Mouse (Mus musculus): Measurements from ENCODE around the gene Atp5h. TPM values are rescaled to one million over a fixed set of nuclear protein-coding genes. Genes with fewer than 3 reads are reported as not detected.
A peak's percentile ranks its signal among the peaks of the same experiment; 100 is the strongest.

Gene Atp5h
- polyA plus RNA-seq, 1 experiment from 2014 or later = 942 TPM

DNA sequence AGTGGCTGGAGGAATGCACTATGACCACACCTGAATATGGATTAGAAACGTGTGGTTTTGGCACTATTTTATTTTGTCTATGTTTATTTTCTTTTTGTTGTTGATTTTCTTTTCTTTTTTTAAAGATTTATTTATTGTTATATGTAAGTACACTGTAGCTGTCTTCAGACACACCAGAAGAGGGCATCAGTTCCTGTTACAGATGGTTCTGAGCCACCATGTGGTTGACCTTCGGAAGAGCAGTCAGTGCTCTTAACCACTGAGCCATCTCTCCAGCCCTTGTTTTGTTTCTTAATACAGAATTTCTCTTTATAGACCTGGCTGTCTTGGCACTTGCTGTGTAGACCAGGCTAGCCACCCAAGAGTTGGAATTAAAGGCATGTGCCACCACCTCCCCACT lies 47.0 kb downstream of the Atp5h start:
- no peak overlapping the region for H3K27ac ChIP-seq
- no peaks in the 10 kb centered on the region for H3K36me3 ChIP-seq
- H3K4me3 ChIP-seq = no peak overlapping the region
- no peak overlapping the region for H3K9ac ChIP-seq
- WGBS = 46% methylated on average over 2 of the region's 2 CpGs
- peaks cover 9% of the 10 kb centered on the region for H3K4me1 ChIP-seq
- ATAC-seq (ENCODE audit: low FRiP score, low read depth) = no peak
- no peak overlapping the region for H3K4me2 ChIP-seq (replicated peaks)
- H3K27me3 ChIP-seq = peaks cover 84% of the 10 kb centered on the region
- H3K9me3 ChIP-seq = no peaks in the 10 kb centered on the region

DNA sequence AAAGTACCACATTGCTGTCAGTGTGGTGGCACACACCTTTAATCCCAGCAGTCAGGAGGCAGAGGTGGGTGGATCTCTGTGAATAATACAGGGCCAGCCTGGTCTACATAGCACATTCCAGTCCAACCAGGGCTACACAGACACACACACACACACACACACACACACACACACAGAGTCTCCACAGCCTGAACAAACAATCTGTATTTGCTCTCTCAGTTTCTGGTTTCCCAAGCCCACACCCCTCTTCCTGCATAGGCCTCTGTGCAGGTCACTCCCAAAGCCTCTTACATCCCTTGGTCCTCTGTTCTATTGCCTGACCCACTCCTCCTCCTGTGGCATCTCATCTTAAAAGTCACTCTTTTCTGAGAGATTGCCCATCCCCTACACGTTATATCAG lies 47.7 kb downstream of the Atp5h start:
- 59% methylated on average over 1 of the region's 1 CpGs for WGBS
- H3K9me3 ChIP-seq = no peaks in the 10 kb centered on the region
- no peak overlapping the region for H3K4me2 ChIP-seq (replicated peaks)
- no peak overlapping the region for H3K27ac ChIP-seq
- H3K27me3 ChIP-seq = peaks cover 91% of the 10 kb centered on the region
- no peaks in the 10 kb centered on the region for H3K36me3 ChIP-seq
- H3K4me1 ChIP-seq = peaks cover 16% of the 10 kb centered on the region
- H3K9ac ChIP-seq = no peak overlapping the region
- ATAC-seq (ENCODE audit: low FRiP score, low read depth) = no peak
- H3K4me3 ChIP-seq = no peak overlapping the region

DNA sequence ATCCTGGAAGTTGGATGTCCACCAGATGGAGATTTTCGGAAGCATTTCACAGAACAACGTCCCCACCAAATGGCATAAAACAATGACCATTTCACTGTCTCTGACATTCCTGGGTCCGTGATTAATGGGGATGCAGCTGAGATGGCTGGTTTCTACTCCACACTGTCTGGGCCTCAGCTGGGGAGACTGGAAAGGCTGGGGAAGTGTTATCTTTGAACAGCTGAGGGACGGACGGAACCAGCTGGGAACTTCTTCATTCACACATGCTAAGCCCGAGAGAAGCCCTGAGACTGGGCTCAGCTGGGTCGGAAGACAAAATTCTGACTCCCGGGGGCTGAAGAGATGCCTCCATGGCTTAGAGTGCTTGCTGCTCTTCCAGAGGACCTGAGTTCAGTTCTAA lies 48.4 kb downstream of the Atp5h start:
- no peak overlapping the region for H3K4me2 ChIP-seq (replicated peaks)
- H3K9me3 ChIP-seq = no peaks in the 10 kb centered on the region
- H3K9ac ChIP-seq = no peak overlapping the region
- no peaks in the 10 kb centered on the region for H3K36me3 ChIP-seq
- 59% methylated on average over 8 of the region's 8 CpGs for WGBS
- peaks cover 19% of the 10 kb centered on the region for H3K4me1 ChIP-seq
- no peak overlapping the region for H3K27ac ChIP-seq
- peaks cover 98% of the 10 kb centered on the region for H3K27me3 ChIP-seq
- no peak overlapping the region for H3K4me3 ChIP-seq
- no peak for ATAC-seq (ENCODE audit: low FRiP score, low read depth)

DNA sequence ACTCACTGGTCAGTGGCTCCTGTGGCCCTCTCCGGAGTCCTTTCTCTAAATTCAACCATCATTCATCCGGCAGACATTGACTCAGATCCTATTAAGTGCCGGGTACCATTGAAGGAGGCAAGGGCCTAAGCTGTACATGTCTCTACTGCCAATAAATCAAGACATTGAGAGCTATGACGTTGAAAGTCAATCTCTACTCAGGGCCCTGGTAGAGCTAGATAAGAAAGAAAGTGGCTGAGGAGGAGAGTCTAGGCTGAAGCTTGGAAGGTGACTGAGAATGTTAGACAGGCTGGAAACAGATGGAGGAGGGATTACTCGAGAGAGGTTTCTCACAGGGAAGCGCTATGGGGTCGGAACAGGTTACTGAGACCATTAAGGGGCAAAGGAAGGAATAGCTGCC lies 49.4 kb downstream of the Atp5h start:
- H3K27me3 ChIP-seq = peaks cover 98% of the 10 kb centered on the region
- no peaks in the 10 kb centered on the region for H3K9me3 ChIP-seq
- no peak overlapping the region for H3K27ac ChIP-seq
- H3K4me1 ChIP-seq = peaks cover 19% of the 10 kb centered on the region
- H3K36me3 ChIP-seq = no peaks in the 10 kb centered on the region
- no peak overlapping the region for H3K4me3 ChIP-seq
- WGBS = 49% methylated on average over 7 of the region's 7 CpGs
- no peak for ATAC-seq (ENCODE audit: low FRiP score, low read depth)
- no peak overlapping the region for H3K9ac ChIP-seq
- no peak overlapping the region for H3K4me2 ChIP-seq (replicated peaks)

DNA sequence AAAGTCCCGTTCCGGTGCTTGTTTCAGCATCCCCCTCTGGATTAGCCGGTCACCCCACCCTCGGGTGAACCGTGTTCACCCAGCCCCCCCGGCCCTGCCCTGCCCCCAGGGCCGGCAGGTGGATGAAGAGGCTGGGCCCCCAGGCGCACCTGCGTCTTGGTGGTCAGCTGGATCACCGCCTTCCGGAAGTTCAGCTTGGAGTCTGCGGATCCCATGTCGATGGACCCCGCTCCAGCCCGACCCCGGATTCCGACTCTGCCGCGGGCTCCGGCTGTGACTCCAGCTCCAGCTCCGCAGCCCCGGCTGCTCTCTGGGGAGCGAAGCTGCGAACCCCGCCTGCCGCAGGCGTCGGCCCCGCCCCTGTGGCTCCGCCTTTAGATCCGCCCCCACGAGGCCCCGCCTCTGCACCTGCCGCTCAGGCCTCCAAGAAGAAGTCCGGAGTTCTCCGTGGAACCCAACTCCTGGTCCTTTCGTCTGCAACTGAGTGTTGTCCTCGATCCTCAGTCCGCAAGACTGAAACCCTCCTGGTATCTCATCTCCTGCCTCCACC lies 52.3 kb downstream of the Atp5h start, which contains the start of gene Hid1:
Hid1 (minus strand) TSS at position 362 of the 550 bp plus-strand sequence.
- peaks cover 87% of the 10 kb centered on the region for H3K27me3 ChIP-seq

DNA sequence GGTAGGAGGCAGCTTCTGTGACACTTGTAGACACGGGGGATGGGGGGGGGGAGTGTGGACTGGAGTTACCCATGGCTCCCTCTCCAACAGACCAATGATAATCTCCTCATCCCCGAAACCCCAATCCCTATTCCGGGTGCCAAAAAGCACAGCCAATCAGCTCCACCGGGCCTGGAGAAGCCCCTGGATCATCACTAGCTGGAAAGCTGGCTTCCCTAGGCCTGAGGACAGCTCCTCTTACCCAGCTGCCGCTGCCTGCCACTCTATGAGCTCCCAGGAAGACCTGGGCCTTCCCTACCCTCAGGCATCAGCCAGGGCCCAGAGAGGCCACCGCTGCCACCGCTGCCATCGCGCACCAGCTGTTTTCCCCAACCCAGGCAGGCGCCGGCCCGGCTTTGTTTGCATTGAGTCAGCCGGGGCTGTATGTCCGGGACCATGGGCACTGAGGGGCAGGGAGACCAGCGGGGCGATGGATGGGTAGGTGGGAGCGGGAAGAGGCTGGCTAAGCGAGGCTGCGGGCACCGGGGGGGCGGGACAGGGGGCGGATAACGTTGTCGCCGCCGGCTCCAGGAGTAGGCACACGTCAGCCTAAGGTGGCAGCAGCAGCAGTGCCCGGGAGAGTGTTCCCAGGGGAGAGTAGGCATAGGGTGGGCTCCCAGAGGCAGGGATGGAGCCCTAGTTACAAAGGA lies 52.9 kb downstream of the Atp5h start:
- Histone ChIP-seq H3K36me3 (no peaks in the 10 kb centered on the region), H3K27me3 (peaks cover 81% of the 10 kb centered on the region), H3K9ac (peak overlapping the region; percentile 58), H3K27ac (no peak overlapping the region), H3K4me2 (replicated peaks) (peak overlapping the region; percentile 80), H3K4me1 (peaks cover 11% of the 10 kb centered on the region), H3K4me3 (peak overlapping the region; percentile 46), H3K9me3 (no peaks in the 10 kb centered on the region)
- WGBS = 2% methylated on average over 26 of the region's 28 CpGs
- ATAC-seq (ENCODE audit: low FRiP score, low read depth) = no peak

More for the DNA sequence above, 52.3 kb downstream of the Atp5h start, which contains the start of gene Hid1:
- H3K9me3 ChIP-seq = no peaks in the 10 kb centered on the region
- H3K9ac ChIP-seq = peak within 1 kb of the TSS; percentile 58
- H3K4me2 ChIP-seq (replicated peaks) = peak within 1 kb of the TSS; percentile 80
- no peak for ATAC-seq (ENCODE audit: low FRiP score, low read depth)
- peak within 1 kb of the TSS; percentile 46 for H3K4me3 ChIP-seq
- no peak within 1 kb of the TSS for H3K27ac ChIP-seq
- no peaks in the 10 kb centered on the region for H3K36me3 ChIP-seq
- H3K4me1 ChIP-seq = peaks cover 11% of the 10 kb centered on the region
- WGBS = under 1% methylated on average over 38 of the region's 39 CpGs

- 32% methylated on average over 7 of the region's 7 CpGs for WGBS
- H3K9ac ChIP-seq = no peak overlapping the region
- no peak overlapping the region for H3K27ac ChIP-seq
- peaks cover 78% of the 10 kb centered on the region for H3K27me3 ChIP-seq
- H3K4me3 ChIP-seq = 0 out of 2 replicates have a peak overlapping the region, but pooled peaks have one; percentile 46
- peaks cover 11% of the 10 kb centered on the region for H3K4me1 ChIP-seq
- no peaks in the 10 kb centered on the region for H3K9me3 ChIP-seq
- no peaks in the 10 kb centered on the region for H3K36me3 ChIP-seq
- H3K4me2 ChIP-seq (replicated peaks) = no peak overlapping the region
- no peak for ATAC-seq (ENCODE audit: low FRiP score, low read depth)
These were observed 53.6 kb downstream of the Atp5h start for GRCm38 (mm10) chr11:115366039-115366705.

Small RNA genes lying within 50 kb of the gene (microRNA-seq; reads per million reads assigned to microRNA genes)
- 0.87 reads per million for gene Mir3968

Other genes starting within 250 kb of the Atp5h start
- 10.9 and 11.4 TPM in 2 replicates for gene Tmem104, start 232.5 kb downstream of the Atp5h start, polyA plus RNA-seq (2015; fragmentation: Nextera tagmentation; extraction: Ambion mirVana)
- gene Nat9, start 232.1 kb downstream of the Atp5h start, polyA plus RNA-seq (2015; fragmentation: Nextera tagmentation; extraction: Ambion mirVana) = 25.7 and 26.2 TPM in 2 replicates
- 0.05 and 0.09 TPM in 2 replicates for gene Grin2c, start 152.7 kb downstream of the Atp5h start, polyA plus RNA-seq (2015; fragmentation: Nextera tagmentation; extraction: Ambion mirVana)
- gene Fdxr, start 142.9 kb downstream of the Atp5h start, polyA plus RNA-seq (2015; fragmentation: Nextera tagmentation; extraction: Ambion mirVana) = 15.3 and 16.0 TPM in 2 replicates
- 0.09 and 0.15 TPM in 2 replicates for gene Fads6, start 122.3 kb downstream of the Atp5h start, polyA plus RNA-seq (2015; fragmentation: Nextera tagmentation; extraction: Ambion mirVana)
- 0.11 TPM in 1 of 2 replicates, not detected in the other for gene Otop2, start 112.8 kb downstream of the Atp5h start, polyA plus RNA-seq (2015; fragmentation: Nextera tagmentation; extraction: Ambion mirVana)
- not detected in 2 replicates for gene Ush1g, start 97.9 kb downstream of the Atp5h start, polyA plus RNA-seq (2015; fragmentation: Nextera tagmentation; extraction: Ambion mirVana)
- gene Otop3, start 85.2 kb downstream of the Atp5h start, polyA plus RNA-seq (2015; fragmentation: Nextera tagmentation; extraction: Ambion mirVana) = not detected in 2 replicates
- gene Hid1, start 52.2 kb downstream of the Atp5h start, polyA plus RNA-seq (2015; fragmentation: Nextera tagmentation; extraction: Ambion mirVana) = 2.4 and 3.2 TPM in 2 replicates
- 11.3 and 11.4 TPM in 2 replicates for gene Cdr2l, start 38.0 kb downstream of the Atp5h start, polyA plus RNA-seq (2015; fragmentation: Nextera tagmentation; extraction: Ambion mirVana)
- gene Mrpl58, start 16.2 kb downstream of the Atp5h start, polyA plus RNA-seq (2015; fragmentation: Nextera tagmentation; extraction: Ambion mirVana) = 174 and 178 TPM in 2 replicates
- gene Kctd2, start 166 bp upstream of the Atp5h start, polyA plus RNA-seq (2015; fragmentation: Nextera tagmentation; extraction: Ambion mirVana) = 16.1 and 17.4 TPM in 2 replicates
- 0.08 TPM in 1 of 2 replicates, not detected in the other for gene Trim80, start 20.6 kb upstream of the Atp5h start, polyA plus RNA-seq (2015; fragmentation: Nextera tagmentation; extraction: Ambion mirVana)
- gene Slc16a5, start 42.5 kb upstream of the Atp5h start, polyA plus RNA-seq (2015; fragmentation: Nextera tagmentation; extraction: Ambion mirVana) = 0.15 and 0.19 TPM in 2 replicates
- gene Armc7, start 55.7 kb upstream of the Atp5h start, polyA plus RNA-seq (2015; fragmentation: Nextera tagmentation; extraction: Ambion mirVana) = 9.3 and 10.2 TPM in 2 replicates
- 65.4 and 75.4 TPM in 2 replicates for gene Nt5c, start 71.9 kb upstream of the Atp5h start, polyA plus RNA-seq (2015; fragmentation: Nextera tagmentation; extraction: Ambion mirVana)
- gene Jpt1, start 94.4 kb upstream of the Atp5h start, polyA plus RNA-seq (2015; fragmentation: Nextera tagmentation; extraction: Ambion mirVana) = 557 and 558 TPM in 2 replicates
- gene Sumo2, start 116.3 kb upstream of the Atp5h start, polyA plus RNA-seq (2015; fragmentation: Nextera tagmentation; extraction: Ambion mirVana) = 1,169 and 1,249 TPM in 2 replicates
- gene Nup85, start 144.5 kb upstream of the Atp5h start, polyA plus RNA-seq (2015; fragmentation: Nextera tagmentation; extraction: Ambion mirVana) = 184 and 186 TPM in 2 replicates
- gene Mrps7, start 184.0 kb upstream of the Atp5h start, polyA plus RNA-seq (2015; fragmentation: Nextera tagmentation; extraction: Ambion mirVana) = 91.6 and 93.5 TPM in 2 replicates
- 18.1 and 20.9 TPM in 2 replicates for gene Gga3, start 184.1 kb upstream of the Atp5h start, polyA plus RNA-seq (2015; fragmentation: Nextera tagmentation; extraction: Ambion mirVana)
- gene Mif4gd, start 193.0 kb upstream of the Atp5h start, polyA plus RNA-seq (2015; fragmentation: Nextera tagmentation; extraction: Ambion mirVana) = 18.8 and 19.8 TPM in 2 replicates
- gene Slc25a19, start 208.3 kb upstream of the Atp5h start, polyA plus RNA-seq (2015; fragmentation: Nextera tagmentation; extraction: Ambion mirVana) = 28.5 and 30.2 TPM in 2 replicates